Mouse (Mus musculus) stomach, embryonic 14.5 days (tissue): ENCODE measurements around the gene Washc4. TPM values are rescaled to one million over a fixed set of nuclear protein-coding genes. Genes with fewer than 3 reads are reported as not detected.

ENCODE experiments used
- ATAC-seq: fragments of 200-750 bp; cut with Nextera tagmentation; 2 replicates; pipeline ENCODE4 v1.8.0; 2017; ENCODE audit warnings: low read depth, moderate TSS enrichment; ENCODE audit not compliant: insufficient number of reproducible peaks, insufficient read depth, low FRiP score
- H3K27ac ChIP-seq: fragments of 300-500 bp; sonication (generic); 2 replicates; pipeline ENCODE4 v1.5.1; 2014; ENCODE audit warnings: mild to moderate bottlenecking, low read length, moderate library complexity, mixed read lengths
- H3K27me3 ChIP-seq: fragments of 300-500 bp; sonication (generic); 2 replicates; pipeline ENCODE4 v1.6.1; 2014; ENCODE audit warnings: low read length, control low read depth, mixed read lengths; ENCODE audit not compliant: control insufficient read depth, insufficient read depth
- H3K36me3 ChIP-seq: fragments of 300-500 bp; sonication (generic); 2 replicates; pipeline ENCODE4 v1.6.1; 2014; ENCODE audit warnings: mild to moderate bottlenecking, control low read depth, low read length, moderate library complexity, mixed read lengths; ENCODE audit not compliant: control insufficient read depth, insufficient read depth
- H3K4me1 ChIP-seq: fragments of 300-500 bp; sonication (generic); 2 replicates; pipeline ENCODE4 v1.6.1; 2014; ENCODE audit warnings: low read length, control low read depth, mixed read lengths; ENCODE audit not compliant: control insufficient read depth, insufficient read depth
- H3K4me2 ChIP-seq: fragments of 300-500 bp; sonication (generic); replicated peaks from 2 replicates; pipeline ENCODE4 v1.6.1; 2014; ENCODE audit warnings: low read depth, low read length, control low read depth
- H3K4me3 ChIP-seq: fragments of 300-500 bp; sonication (generic); 2 replicates; pipeline ENCODE4 v1.5.1; 2014; ENCODE audit warnings: low read depth, low read length, control low read depth
- H3K9ac ChIP-seq: fragments of 300-500 bp; sonication (generic); replicated peaks from 2 replicates; pipeline ENCODE4 v1.6.1; 2014; ENCODE audit warnings: low read depth, mild to moderate bottlenecking, control low read depth, low read length, moderate library complexity, mixed read lengths
- H3K9me3 ChIP-seq: fragments of 300-500 bp; sonication (generic); 2 replicates; pipeline ENCODE4 v1.6.1; 2016; ENCODE audit warnings: low read depth, low read length, control low read depth; ENCODE audit not compliant: control insufficient read depth
- WGBS: fragments of 180-500 bp; shearing (Covaris S2); extraction: QIAGEN DNeasy Blood & Tissue Kit; methylation state at CpG from one replicate; pipeline ENCODE4 v1.1.7; 2014; 5-methylcytosine and 5-hydroxymethylcytosine counted together
- polyA plus RNA-seq: library from polyadenylated mRNA; unstranded; fragments of >200 nt; fragmentation: Nextera tagmentation; extraction: Ambion mirVana; gene quantifications from 2 replicates; pipeline ENCODE4 v1.2.1, GENCODE M21; 2014

Washc4 gene
- polyA plus RNA-seq, 1 experiment from 2014 or later, result 36.1 TPM

- Histone ChIP-seq H3K4me1 (no peaks in the 10 kb centered on the region), H3K27ac (no peak overlapping the region), H3K36me3 (peaks cover 72% of the 10 kb centered on the region), H3K9ac (no peak overlapping the region), H3K4me3 (no peak overlapping the region), H3K4me2 (no peak overlapping the region), H3K27me3 (no peaks in the 10 kb centered on the region), H3K9me3 (no peaks in the 10 kb centered on the region)
- no peak for ATAC-seq
These were observed 19.5 kb downstream of the Washc4 start for GRCm38 (mm10) chr10:83563005-83563404.

GRCm38 (mm10) chr10:83565449-83566441 is 22.2 kb downstream of the Washc4 start:
- Histone ChIP-seq H3K9ac (no peak overlapping the region), H3K36me3 (peaks cover 75% of the 10 kb centered on the region), H3K4me3 (no peak overlapping the region), H3K27me3 (no peaks in the 10 kb centered on the region), H3K4me1 (no peaks in the 10 kb centered on the region), H3K27ac (no peak overlapping the region), H3K9me3 (no peaks in the 10 kb centered on the region), H3K4me2 (no peak overlapping the region)
- ATAC-seq, result no peak
- 95% methylated on average over 7 of the region's 7 CpGs for WGBS

- no peaks in the 10 kb centered on the region for H3K9me3 ChIP-seq
- no peak for ATAC-seq
- H3K4me1 ChIP-seq, result no peaks in the 10 kb centered on the region
- H3K4me2 ChIP-seq, result no peak overlapping the region
- H3K27me3 ChIP-seq, result no peaks in the 10 kb centered on the region
- H3K9ac ChIP-seq, result no peak overlapping the region
- no peak overlapping the region for H3K27ac ChIP-seq
- peaks cover 73% of the 10 kb centered on the region for H3K36me3 ChIP-seq
- H3K4me3 ChIP-seq, result no peak overlapping the region
- WGBS, result 89% methylated on average over 6 of the region's 6 CpGs
These were observed 47.2 kb downstream of the Washc4 start for GRCm38 (mm10) chr10:83590801-83591200.

GRCm38 (mm10) chr10:83592616-83593015 is 49.1 kb downstream of the Washc4 start:
- no peak overlapping the region for H3K9ac ChIP-seq
- no peaks in the 10 kb centered on the region for H3K9me3 ChIP-seq
- no peak overlapping the region for H3K27ac ChIP-seq
- WGBS, result 94% methylated on average over 7 of the region's 7 CpGs
- H3K4me1 ChIP-seq, result no peaks in the 10 kb centered on the region
- no peaks in the 10 kb centered on the region for H3K27me3 ChIP-seq
- ATAC-seq, result no peak
- no peak overlapping the region for H3K4me3 ChIP-seq
- no peak overlapping the region for H3K4me2 ChIP-seq
- peaks cover 58% of the 10 kb centered on the region for H3K36me3 ChIP-seq

GRCm38 (mm10) chr10:83594526-83594925 is 51.0 kb downstream of the Washc4 start:
- ATAC-seq, result no peak
- no peaks in the 10 kb centered on the region for H3K27me3 ChIP-seq
- peaks cover 58% of the 10 kb centered on the region for H3K36me3 ChIP-seq
- H3K4me1 ChIP-seq, result no peaks in the 10 kb centered on the region
- H3K9ac ChIP-seq, result no peak overlapping the region
- WGBS, result 91% methylated on average over 5 of the region's 5 CpGs
- no peak overlapping the region for H3K4me3 ChIP-seq
- H3K27ac ChIP-seq, result no peak overlapping the region
- no peak overlapping the region for H3K4me2 ChIP-seq
- no peaks in the 10 kb centered on the region for H3K9me3 ChIP-seq

- Histone ChIP-seq H3K9ac (no peak overlapping the region), H3K27ac (no peak overlapping the region), H3K36me3 (peaks cover 61% of the 10 kb centered on the region), H3K4me2 (no peak overlapping the region), H3K27me3 (no peaks in the 10 kb centered on the region), H3K4me1 (no peaks in the 10 kb centered on the region), H3K4me3 (no peak overlapping the region), H3K9me3 (no peaks in the 10 kb centered on the region)
- no peak for ATAC-seq
- WGBS, result 83% methylated on average over 11 of the region's 11 CpGs
These were observed 57.1 kb downstream of the Washc4 start for GRCm38 (mm10) chr10:83600650-83601049.

- no peak overlapping the region for H3K4me2 ChIP-seq
- no peaks in the 10 kb centered on the region for H3K4me1 ChIP-seq
- H3K36me3 ChIP-seq, result peaks cover 59% of the 10 kb centered on the region
- no peaks in the 10 kb centered on the region for H3K27me3 ChIP-seq
- 87% methylated on average over 10 of the region's 10 CpGs for WGBS
- no peak for ATAC-seq
- no peak overlapping the region for H3K4me3 ChIP-seq
- H3K27ac ChIP-seq, result no peak overlapping the region
- no peak overlapping the region for H3K9ac ChIP-seq
- no peaks in the 10 kb centered on the region for H3K9me3 ChIP-seq
These were observed 60.5 kb downstream of the Washc4 start for GRCm38 (mm10) chr10:83603956-83604564.

- 81% methylated on average over 8 of the region's 8 CpGs for WGBS
- Histone ChIP-seq H3K9ac (no peak overlapping the region), H3K27me3 (no peaks in the 10 kb centered on the region), H3K4me1 (no peaks in the 10 kb centered on the region), H3K4me2 (no peak overlapping the region), H3K27ac (no peak overlapping the region), H3K4me3 (no peak overlapping the region), H3K36me3 (peaks cover 52% of the 10 kb centered on the region), H3K9me3 (no peaks in the 10 kb centered on the region)
- ATAC-seq, result no peak
These were observed 62.2 kb downstream of the Washc4 start for GRCm38 (mm10) chr10:83605637-83606183.
